Mouse (Mus musculus): ENCODE measurements around the gene Unc80. TPM values are rescaled to one million over a fixed set of nuclear protein-coding genes. Genes with fewer than 3 reads are reported as not detected.
"Not testable (repeated sequence)": the region's sequence is repeated elsewhere in the genome, so short reads cannot be mapped to it uniquely, and the experiment has no call there.

The Unc80 gene
- total RNA-seq, 1 experiment: 0.22 TPM

- in situ Hi-C loops (cut with MboI; ENCODE audit: low sequenced_read_pairs in 2 of 2, unreplicated experiment in 2 of 2): no loop called here
- Histone ChIP-seq H3K9ac (ENCODE audit: insufficient read depth, low read depth, low read length, poor library complexity, severe bottlenecking) (no peak overlapping the region), H3K36me3 (ENCODE audit: control insufficient read depth, insufficient read depth, low read length, poor library complexity, severe bottlenecking) (no peaks in the 10 kb centered on the region), H3K4me3 (ENCODE audit: insufficient read depth in 1 of 2, low read depth in 1 of 2, low read length in 2 of 2, poor library complexity in 1 of 2, severe bottlenecking in 1 of 2) (no peak overlapping the region), H3K27ac (ENCODE audit: insufficient read depth, low read depth, low read length, poor library complexity, severe bottlenecking) (no peak overlapping the region), H3K4me1 (ENCODE audit: control insufficient read depth in 2 of 2, insufficient read depth in 2 of 2, low read length in 2 of 2, poor library complexity in 1 of 2) (no peaks in the 10 kb centered on the region), H3K9me3 (ENCODE audit: control insufficient read depth, insufficient read depth, low read depth, low read length) (no peaks in the 10 kb centered on the region)
- DNase-seq (ENCODE audit: low read depth, low spot score): no peak
- TF ChIP-seq MAFK (IDR thresholded peaks at IDR 0.05; ENCODE audit: insufficient read depth, low read depth, low read length): no peak
- no peak for TF ChIP-seq HCFC1 (IDR thresholded peaks at IDR 0.05; ENCODE audit: borderline replicate concordance, insufficient read depth, low read length)
- TF ChIP-seq CHD2 (IDR thresholded peaks at IDR 0.05; ENCODE audit: low read depth, low read length): no peak
- TF ChIP-seq ZC3H11A (IDR thresholded peaks at IDR 0.05; ENCODE audit: borderline replicate concordance, low read depth, low read length): no peak
- TF ChIP-seq ZNF384 (IDR thresholded peaks at IDR 0.05; ENCODE audit: low read depth, low read length): no peak
Measured at GRCm38 (mm10) chr1:66694266-66694665, 226.1 kb downstream of the Unc80 start.

- H3K4me1 ChIP-seq (ENCODE audit: control insufficient read depth in 2 of 2, insufficient read depth in 2 of 2, low read length in 2 of 2, poor library complexity in 1 of 2): no peaks in the 10 kb centered on the region
- H3K27ac ChIP-seq (ENCODE audit: insufficient read depth, low read depth, low read length, poor library complexity, severe bottlenecking): no peak overlapping the region
- in situ Hi-C loops (cut with MboI; ENCODE audit: low sequenced_read_pairs in 2 of 2, unreplicated experiment in 2 of 2): no loop called here
- TF ChIP-seq HCFC1 (IDR thresholded peaks at IDR 0.05; ENCODE audit: borderline replicate concordance, insufficient read depth, low read length) (no peak), ZC3H11A (IDR thresholded peaks at IDR 0.05; ENCODE audit: borderline replicate concordance, low read depth, low read length) (no peak), ZNF384 (IDR thresholded peaks at IDR 0.05; ENCODE audit: low read depth, low read length) (no peak), MAFK (IDR thresholded peaks at IDR 0.05; ENCODE audit: insufficient read depth, low read depth, low read length) (no peak), CHD2 (IDR thresholded peaks at IDR 0.05; ENCODE audit: low read depth, low read length) (no peak)
- H3K9me3 ChIP-seq (ENCODE audit: control insufficient read depth, insufficient read depth, low read depth, low read length): no peaks in the 10 kb centered on the region
- H3K9ac ChIP-seq (ENCODE audit: insufficient read depth, low read depth, low read length, poor library complexity, severe bottlenecking): no peak overlapping the region
- H3K4me3 ChIP-seq (ENCODE audit: insufficient read depth in 1 of 2, low read depth in 1 of 2, low read length in 2 of 2, poor library complexity in 1 of 2, severe bottlenecking in 1 of 2): no peak overlapping the region
- no peaks in the 10 kb centered on the region for H3K36me3 ChIP-seq (ENCODE audit: control insufficient read depth, insufficient read depth, low read length, poor library complexity, severe bottlenecking)
- no peak for DNase-seq (ENCODE audit: low read depth, low spot score)
Measured at GRCm38 (mm10) chr1:66695296-66695695, 227.1 kb downstream of the Unc80 start.

DNA sequence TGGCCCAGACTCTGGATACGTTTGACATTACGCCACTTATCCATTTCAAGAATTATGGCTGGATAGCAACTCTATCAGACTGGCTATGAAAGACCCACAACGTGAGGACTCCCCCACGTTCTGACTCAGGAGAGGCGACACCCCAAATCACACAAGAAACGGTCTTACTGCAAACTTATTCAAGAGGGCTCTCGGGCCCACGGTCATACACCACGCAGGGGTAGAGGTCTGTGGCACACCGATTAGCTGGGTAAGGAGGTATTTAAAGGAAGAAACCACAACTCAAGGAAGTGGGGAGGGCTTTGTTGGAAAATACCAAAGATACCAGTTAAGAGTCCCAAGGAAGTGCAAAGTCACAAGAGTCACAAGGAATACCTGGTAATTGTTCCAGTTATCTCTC, 231.5 kb downstream of the Unc80 start:
- H3K9ac ChIP-seq (ENCODE audit: insufficient read depth, low read depth, low read length, poor library complexity, severe bottlenecking); H3K9me3 ChIP-seq (ENCODE audit: control insufficient read depth, insufficient read depth, low read depth, low read length); DNase-seq (ENCODE audit: low read depth, low spot score); H3K4me3 ChIP-seq (ENCODE audit: insufficient read depth in 1 of 2, low read depth in 1 of 2, low read length in 2 of 2, poor library complexity in 1 of 2, severe bottlenecking in 1 of 2); H3K4me1 ChIP-seq (ENCODE audit: control insufficient read depth in 2 of 2, insufficient read depth in 2 of 2, low read length in 2 of 2, poor library complexity in 1 of 2); in situ Hi-C loops (cut with MboI; ENCODE audit: low sequenced_read_pairs in 2 of 2, unreplicated experiment in 2 of 2); H3K36me3 ChIP-seq (ENCODE audit: control insufficient read depth, insufficient read depth, low read length, poor library complexity, severe bottlenecking): not testable (repeated sequence)
- peak overlapping the region; percentile 88 for H3K27ac ChIP-seq (ENCODE audit: insufficient read depth, low read depth, low read length, poor library complexity, severe bottlenecking)

DNA sequence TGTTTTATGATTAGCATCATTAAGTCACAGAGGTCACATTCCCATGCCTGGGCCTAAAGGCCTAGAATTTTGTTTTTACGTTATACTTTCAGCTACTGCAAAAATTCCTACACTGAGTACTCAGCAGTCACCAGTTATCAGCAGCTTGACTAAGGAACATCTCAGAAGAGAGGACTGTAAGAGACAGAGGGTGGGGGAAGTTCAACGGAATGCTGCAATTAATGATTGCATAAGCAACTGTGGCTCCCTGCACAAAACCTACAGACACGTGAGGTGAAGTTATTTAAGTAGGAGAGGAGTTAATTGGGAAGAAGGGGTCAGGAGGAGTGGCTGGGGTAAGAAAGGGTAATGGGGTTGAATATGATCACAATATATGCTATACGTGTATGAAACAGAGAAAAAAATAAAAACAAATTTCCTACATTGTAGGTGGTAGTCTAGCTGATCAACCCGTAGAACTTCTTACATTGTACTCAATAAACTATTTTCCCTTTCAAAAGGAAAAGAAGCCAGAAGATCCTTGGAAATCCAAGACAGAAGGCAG, 232.1 kb downstream of the Unc80 start:
- H3K9ac ChIP-seq (ENCODE audit: insufficient read depth, low read depth, low read length, poor library complexity, severe bottlenecking): no peak overlapping the region
- peak overlapping the region; percentile 7 to 96; a peak in 2 of 4 replicates for H3K4me3 ChIP-seq (ENCODE audit: insufficient read depth in 1 of 2, low read depth in 1 of 2, low read length in 2 of 2, poor library complexity in 1 of 2, severe bottlenecking in 1 of 2)
- peaks cover 0 to 4% of the 10 kb centered on the region in 2 experiments; a peak in 2 of 4 replicates for H3K4me1 ChIP-seq (ENCODE audit: control insufficient read depth in 2 of 2, insufficient read depth in 2 of 2, low read length in 2 of 2, poor library complexity in 1 of 2)
- in situ Hi-C loops (cut with MboI; ENCODE audit: low sequenced_read_pairs in 2 of 2, unreplicated experiment in 2 of 2): no loop called here
- H3K36me3 ChIP-seq (ENCODE audit: control insufficient read depth, insufficient read depth, low read length, poor library complexity, severe bottlenecking): peaks cover 2% of the 10 kb centered on the region
- DNase-seq (ENCODE audit: low read depth, low spot score): peak; percentile 16
- TF ChIP-seq CHD2 (IDR thresholded peaks at IDR 0.05; ENCODE audit: low read depth, low read length): no peak
- no peak for TF ChIP-seq ZC3H11A (IDR thresholded peaks at IDR 0.05; ENCODE audit: borderline replicate concordance, low read depth, low read length)
- TF ChIP-seq HCFC1 (IDR thresholded peaks at IDR 0.05; ENCODE audit: borderline replicate concordance, insufficient read depth, low read length): no peak
- no peak for TF ChIP-seq ZNF384 (IDR thresholded peaks at IDR 0.05; ENCODE audit: low read depth, low read length)
- no peak for TF ChIP-seq MAFK (IDR thresholded peaks at IDR 0.05; ENCODE audit: insufficient read depth, low read depth, low read length)
- peak overlapping the region; percentile 78; the same call in 1 of the 2 replicates for H3K27ac ChIP-seq (ENCODE audit: insufficient read depth, low read depth, low read length, poor library complexity, severe bottlenecking)
- H3K9me3 ChIP-seq (ENCODE audit: control insufficient read depth, insufficient read depth, low read depth, low read length): no peaks in the 10 kb centered on the region
